Mouse (Mus musculus) left cerebral cortex, postnatal 25 days (tissue): ENCODE results near the gene Tbc1d22a. TPM values are rescaled to one million over a fixed set of nuclear protein-coding genes. Genes with fewer than 3 reads are reported as not detected.
"Not testable (repeated sequence)": the region's sequence is repeated elsewhere in the genome, so short reads cannot be mapped to it uniquely, and the experiment has no call there.

Experiments used
- DNase-seq, 2 experiments: peaks; one replicate each; pipeline ENCODE4 v3.0.0; 2022; ENCODE audit warnings: low spot score in 2 of 2, mixed read lengths in 1 of 2
- intact Hi-C: fragments of 180-260 bp; cut with DNase I; formaldehyde crosslinking; loops from one replicate; pipeline ENCODE4 v1.15.1; 2025
- total RNA-seq, 2 experiments: library from RNA; stranded (reverse); gene quantifications; 2 replicates each; pipeline ENCODE4 v1.2.3; 2021

The Tbc1d22a gene
- total RNA-seq = 10 to 100 TPM; 28.8 to 31.6 TPM

- peak; percentile 94 to 96 for DNase-seq
- intact Hi-C loops = no loop called here
These were observed at the start of gene Tbc1d22a for GRCm38 (mm10) chr15:86213753-86214548. Tbc1d22a (plus strand) TSS chr15:86214459.

DNA sequence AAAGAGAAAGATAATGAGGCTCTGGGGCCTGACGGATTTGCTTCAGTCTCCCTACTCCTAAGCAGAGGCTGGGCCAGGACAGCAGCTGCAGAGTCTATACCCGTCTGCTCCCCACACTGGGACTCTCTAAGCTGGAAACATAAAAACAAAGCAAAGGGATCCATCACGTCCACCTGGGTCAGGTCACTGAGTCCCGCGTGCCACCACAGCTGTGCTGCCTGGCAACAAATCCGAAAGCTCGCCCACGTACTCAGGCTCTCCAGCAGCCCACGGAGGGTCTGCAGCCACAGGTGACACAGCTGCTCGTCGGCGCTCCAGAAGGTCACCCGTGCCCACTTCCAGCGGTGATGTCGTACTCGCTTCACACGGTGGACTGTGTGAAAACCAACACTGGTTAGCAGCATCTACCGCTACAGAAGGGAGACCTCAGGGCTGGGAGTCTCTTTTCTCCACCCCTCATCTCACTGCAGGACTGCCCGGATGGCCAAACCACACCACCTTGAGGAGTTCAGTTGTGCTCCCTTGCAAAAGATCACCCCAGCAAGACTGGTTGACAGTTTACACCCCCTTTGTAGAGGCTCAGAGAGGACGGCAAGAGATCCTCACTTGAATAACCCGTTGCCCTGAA is 49.4 kb upstream of the Tbc1d22a start:
- DNase-seq = no peak
- intact Hi-C loops = no loop called here

DNA sequence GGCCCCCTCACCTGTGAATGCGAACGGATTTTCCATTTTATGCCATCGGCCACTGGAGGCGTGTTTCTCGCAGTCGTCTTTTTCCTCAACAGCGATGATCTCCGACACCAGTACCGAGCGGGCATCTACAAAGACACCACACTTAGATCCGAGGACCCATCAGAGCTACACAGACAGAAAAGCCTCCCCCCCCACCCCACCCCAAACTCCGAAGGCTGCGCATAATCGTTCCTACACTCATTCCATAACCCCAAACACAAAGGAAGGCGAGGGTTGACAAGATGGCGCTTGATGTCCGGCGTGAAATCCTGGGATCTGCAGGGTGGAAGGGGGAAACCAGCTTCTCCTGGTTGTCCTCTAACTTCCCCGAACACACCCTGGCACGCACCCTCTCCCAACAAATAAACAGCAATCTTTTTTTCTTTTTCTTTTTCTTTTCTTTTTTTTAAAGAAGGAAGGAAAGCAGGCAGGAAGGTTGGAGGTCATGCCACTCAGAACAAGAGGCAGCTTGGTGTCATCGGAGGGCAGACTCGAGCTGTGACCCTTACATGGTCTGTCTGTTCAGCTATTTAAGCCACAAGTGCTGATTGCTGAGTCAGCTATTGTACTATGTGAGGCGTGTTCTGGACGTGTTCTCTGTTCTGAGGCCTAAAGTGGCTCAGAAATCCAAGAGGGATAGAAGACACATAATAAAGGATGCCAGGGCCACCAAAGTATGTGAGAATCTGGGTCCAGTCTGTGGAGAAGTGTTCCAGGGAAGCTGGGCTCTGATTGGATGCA is 48.3 kb upstream of the Tbc1d22a start:
- intact Hi-C loops = no loop called here
- DNase-seq = no peak

DNA sequence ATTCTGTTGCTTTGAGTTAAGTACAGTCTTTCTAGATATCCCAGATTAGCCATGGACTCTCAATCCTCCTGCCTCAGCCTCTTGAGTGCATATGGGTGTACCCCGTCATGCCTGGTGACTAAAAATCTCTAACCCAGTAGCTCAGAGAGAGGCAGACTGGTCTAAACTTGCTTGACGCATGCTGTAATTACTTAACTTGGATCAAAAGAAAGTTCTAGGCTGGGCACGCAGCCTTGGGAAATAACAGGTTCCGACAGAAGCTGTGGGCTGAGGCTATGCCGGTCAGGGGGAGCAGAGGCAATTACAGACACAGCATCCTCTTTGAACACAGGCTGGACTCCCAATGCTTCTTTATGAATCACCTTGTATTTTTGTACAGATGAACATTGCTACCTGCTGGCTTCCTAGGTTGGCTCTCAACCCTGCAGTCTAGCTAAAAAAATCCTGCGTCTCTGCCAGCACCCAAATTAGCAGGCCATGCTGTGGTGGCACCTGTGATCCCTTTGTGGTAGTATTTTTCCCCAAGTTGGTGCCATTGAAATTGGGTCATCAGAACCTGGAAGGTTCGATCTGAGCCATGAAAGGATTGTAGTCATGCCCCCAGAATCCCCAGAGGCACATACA is 47.1 kb upstream of the Tbc1d22a start:
- DNase-seq = no peak
- intact Hi-C loops = no loop called here

DNA sequence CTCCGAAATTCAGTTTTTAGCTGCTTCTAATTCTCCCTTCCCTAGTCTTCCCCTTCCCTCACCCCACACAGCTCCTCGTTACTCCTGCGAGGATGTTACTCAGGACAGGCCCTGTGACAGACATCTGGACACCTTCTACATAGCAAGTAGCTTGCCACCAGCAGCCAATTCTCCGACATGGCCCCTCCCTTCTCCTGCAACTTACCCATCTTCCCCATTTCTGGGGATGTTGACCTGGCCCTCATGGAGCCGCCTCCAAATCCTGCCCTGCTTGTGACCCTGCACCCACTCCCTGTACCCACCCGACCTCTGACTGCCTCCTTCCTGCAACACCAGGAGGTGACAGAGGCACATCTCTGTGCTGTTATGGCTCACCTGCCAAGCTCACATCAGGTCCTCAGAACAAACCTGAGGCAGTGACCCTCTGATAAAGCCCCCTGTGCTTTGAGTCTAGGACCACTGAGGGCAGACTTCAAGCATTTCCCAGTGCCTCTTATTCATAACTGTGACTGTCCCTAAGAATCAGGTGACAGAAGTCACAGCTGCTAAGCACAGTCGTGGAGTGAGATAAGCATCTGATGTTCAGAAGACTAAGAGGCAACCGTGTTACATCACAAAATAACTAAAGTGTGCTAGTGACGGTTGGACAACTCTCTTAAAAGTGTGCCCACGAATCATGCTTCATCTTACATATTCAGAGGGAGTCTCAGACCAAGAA is 46.3 kb upstream of the Tbc1d22a start:
- DNase-seq = no peak
- intact Hi-C loops = no loop called here

DNA sequence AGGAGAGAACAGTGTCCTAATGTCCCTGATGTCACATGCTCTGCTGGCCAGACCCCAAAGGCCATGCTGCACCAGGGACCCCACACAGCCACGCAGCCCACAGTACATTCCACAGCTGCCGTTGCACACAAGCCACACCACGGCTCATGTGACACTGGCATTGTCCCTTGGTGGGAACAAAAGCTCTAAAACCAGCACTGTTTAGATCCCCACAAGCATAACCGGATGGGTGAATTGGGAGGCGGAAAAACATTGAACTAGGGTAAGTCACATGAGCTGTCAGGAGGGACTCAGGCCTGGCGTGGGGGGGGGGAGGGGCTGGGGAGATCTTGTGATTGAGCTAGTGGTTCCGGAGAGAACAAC is 45.8 kb upstream of the Tbc1d22a start:
- DNase-seq = peak in 1 of 2 experiments; percentile 46
- intact Hi-C loops = no loop called here

DNA sequence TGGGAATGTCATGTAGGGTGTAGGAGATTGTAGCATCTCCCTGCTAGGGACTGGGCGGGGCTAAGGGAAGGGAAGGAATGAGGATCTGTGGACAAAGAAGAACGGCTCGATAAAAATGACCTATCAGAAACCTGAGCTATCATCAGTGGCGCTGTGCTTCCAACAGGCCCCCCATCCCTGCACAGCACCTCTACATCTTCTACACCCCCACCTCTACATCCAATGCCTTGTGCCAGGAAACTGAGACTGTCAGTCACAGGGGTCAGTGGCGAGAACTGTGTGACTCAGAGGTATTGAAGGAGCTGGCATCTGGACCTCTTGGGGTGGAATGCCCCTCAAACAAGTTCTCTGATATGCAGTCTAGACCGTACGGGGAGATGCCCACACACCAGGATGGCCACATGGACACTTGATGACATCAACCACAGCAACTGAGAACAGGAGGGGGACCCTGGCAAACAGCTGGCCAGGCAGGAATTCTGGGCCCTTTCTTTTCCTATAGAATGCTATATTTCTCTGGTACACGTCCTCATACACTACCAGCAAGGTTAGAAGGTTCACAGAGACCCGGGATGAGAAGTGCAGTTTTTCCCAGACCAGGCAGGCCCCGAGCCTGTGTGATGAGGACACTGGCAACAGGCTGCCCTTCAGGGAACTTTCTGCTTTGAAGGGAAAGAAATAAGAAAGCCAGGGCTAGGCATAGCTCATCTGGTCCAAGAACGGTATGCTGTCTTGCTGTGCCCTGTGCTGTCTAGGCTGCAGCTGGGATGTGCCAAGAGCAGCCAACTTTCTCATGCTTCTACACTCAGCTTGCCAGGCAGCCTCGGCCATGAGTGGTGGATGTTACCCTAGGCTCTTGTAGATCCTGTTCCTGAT is 45.1 kb upstream of the Tbc1d22a start:
- DNase-seq = no peak
- intact Hi-C loops = no loop called here

DNA sequence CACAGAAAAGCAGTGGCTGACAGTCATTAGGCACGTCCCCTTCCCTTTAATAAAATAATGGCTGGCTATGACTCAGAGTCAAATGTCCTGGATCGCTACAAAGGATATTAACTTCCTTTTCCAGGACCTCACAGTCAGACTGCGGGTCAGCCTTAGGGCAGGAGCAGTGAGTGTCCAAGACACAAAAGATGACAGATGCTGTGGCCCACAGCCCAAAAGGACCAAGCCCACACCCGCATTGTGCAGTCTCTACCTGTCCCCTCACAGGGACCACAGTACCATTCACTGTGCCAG is 44.5 kb upstream of the Tbc1d22a start:
- no peak for DNase-seq
- intact Hi-C loops = no loop called here

GRCm38 (mm10) chr15:86171316-86171715 is 42.9 kb upstream of the Tbc1d22a start:
- DNase-seq = no peak
- intact Hi-C loops = no loop called here

GRCm38 (mm10) chr15:86172124-86172523 is 42.1 kb upstream of the Tbc1d22a start:
- DNase-seq = no peak
- intact Hi-C loops = no loop called here

GRCm38 (mm10) chr15:86172526-86172925 is 41.7 kb upstream of the Tbc1d22a start:
- intact Hi-C loops = no loop called here
- DNase-seq = no peak

DNA sequence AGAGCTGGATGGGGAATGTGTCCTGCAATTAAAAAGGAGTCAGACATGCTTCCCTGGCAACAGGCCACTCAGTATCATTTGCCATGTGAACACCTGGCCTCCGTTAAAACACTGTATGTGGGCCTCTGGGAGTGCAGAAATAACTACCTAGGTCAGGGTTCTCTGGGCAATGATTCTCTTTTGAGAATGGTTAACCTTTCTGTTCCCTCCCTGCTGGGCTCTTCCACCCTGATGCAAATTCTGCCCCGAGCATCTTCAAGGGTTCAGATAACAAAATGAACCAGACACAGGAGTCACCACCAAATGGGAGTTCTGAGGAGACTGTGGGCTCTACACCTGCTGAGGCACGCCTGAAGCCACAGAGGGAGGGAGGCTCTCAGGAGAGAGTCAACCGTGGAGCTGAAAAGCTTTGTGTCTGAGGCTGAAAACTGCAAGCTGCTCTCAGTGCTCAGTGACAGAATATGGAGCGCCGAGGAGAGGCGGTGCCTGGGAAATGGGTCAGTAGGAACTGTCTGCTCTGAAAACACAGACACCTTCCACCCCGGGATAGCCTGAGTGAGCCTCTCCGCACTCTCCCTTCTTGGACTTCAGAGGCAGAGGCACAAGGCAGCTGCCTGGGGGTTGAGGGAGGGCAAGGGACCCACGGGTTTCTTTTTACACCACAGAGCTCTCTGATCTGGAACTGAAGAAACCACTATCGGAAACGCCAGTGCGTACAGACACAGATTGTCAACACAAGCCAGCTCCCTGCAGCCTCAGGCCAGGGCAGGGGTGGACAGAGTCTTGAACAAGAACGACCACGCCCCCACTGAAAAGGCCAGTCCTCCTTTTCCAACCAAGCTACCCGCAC is 40.9 kb upstream of the Tbc1d22a start:
- no peak for DNase-seq

GRCm38 (mm10) chr15:86175253-86176050 is 38.8 kb upstream of the Tbc1d22a start:
- DNase-seq = no peak
- intact Hi-C loops = no loop called here

More for the DNA sequence above, 40.9 kb upstream of the Tbc1d22a start:
- intact Hi-C loops = no loop called here

- intact Hi-C loops = no loop called here
- no peak for DNase-seq
These were observed 38.1 kb upstream of the Tbc1d22a start for GRCm38 (mm10) chr15:86176166-86176565.

DNA sequence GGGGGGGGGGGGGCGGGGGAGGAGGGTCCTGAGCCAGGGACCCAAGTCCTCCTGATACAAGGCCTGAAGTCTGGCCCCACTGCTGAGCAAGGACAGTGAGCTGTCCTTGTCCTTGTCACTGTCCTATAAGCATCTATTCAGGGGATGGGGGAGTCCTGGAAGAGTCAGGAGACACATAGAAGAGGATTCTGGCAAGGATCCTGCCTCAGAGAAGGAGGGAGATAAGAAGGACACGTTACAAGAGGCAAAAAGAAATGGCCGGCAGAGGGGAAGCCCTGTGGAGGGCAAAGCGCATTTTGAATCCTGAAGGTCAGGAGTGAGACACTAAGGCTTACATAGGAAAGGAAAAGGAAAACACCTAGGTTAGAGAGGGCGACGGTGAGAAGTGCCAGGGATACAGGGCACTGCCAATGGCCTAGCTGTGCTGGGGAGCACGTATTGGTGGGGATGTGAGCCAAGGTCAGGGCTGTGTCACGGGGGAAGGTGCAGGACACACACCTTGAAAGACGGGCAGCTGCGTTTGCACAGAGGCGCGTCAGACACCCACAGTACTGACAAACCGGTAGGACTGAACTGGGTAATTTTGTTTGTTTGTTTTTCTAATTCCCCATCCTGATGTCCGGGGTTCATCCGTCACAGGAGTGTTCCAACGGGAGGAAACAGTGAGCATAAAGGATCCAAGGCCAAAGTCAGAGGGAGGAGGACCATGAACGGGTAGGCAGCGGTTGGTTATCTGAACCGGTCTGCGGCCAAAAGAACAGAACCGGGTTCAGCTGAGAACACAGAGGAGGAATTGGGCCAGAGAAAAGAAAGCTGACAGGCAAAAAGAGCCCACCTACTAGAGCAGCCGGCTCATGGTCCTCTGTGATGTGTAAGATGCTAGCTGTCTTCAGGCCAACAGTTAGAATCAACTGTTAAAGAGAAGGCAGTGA is 37.2 kb upstream of the Tbc1d22a start:
- intact Hi-C loops = no loop called here

DNA sequence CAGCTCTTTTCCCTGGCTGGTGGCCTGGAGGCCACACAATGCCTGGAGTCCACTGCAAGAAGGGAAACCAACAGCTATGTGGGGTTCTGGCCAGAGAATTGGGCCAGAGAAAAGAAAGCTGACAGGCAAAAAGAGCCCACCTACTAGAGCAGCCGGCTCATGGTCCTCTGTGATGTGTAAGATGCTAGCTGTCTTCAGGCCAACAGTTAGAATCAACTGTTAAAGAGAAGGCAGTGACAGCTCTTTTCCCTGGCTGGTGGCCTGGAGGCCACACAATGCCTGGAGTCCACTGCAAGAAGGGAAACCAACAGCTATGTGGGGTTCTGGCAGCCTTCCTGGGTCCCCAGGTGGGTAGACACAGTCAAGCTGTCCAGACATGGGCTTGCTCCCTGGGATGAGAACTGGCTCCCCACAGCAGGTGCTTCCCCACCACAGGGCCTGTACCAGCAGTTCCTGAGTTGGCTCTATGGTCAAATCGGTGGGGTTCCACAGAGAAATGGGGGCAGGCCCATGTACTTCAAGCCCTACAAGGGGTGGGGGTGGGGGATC is 36.5 kb upstream of the Tbc1d22a start:
- intact Hi-C loops, DNase-seq: not testable (repeated sequence)

More for the DNA sequence above, 37.2 kb upstream of the Tbc1d22a start:
- no peak for DNase-seq
